Mouse (Mus musculus) liver, embryonic 14.5 days (tissue): Measurements from ENCODE around the gene Brms1l. TPM values are rescaled to one million over a fixed set of nuclear protein-coding genes. Genes with fewer than 3 reads are reported as not detected.
A peak's percentile ranks its signal among the peaks of the same experiment; 100 is the strongest.

Source experiments
- ATAC-seq: fragments of 200-750 bp; cut with Nextera tagmentation; 2 replicates; pipeline ENCODE4 v1.8.0; 2017; ENCODE audit warnings: moderate number of reproducible peaks, mild to moderate bottlenecking, moderate library complexity; ENCODE audit not compliant: insufficient read depth
- DNase-seq, 3 experiments: peaks; one replicate each; pipeline ENCODE4 v3.0.0-alpha.2; 2012 to 2013; ENCODE audit warnings: low read depth in 3 of 3, low spot score in 3 of 3
- H3K27ac ChIP-seq: fragments of 300-500 bp; sonication (generic); 2 replicates; pipeline ENCODE4 v1.5.1; 2014; ENCODE audit warnings: moderate library complexity, mild to moderate bottlenecking, control low read depth, inconsistent platforms
- H3K27me3 ChIP-seq: fragments of 300-500 bp; sonication (generic); 2 replicates; pipeline ENCODE4 v1.6.1; 2014; ENCODE audit warnings: mild to moderate bottlenecking, low read length, moderate library complexity; ENCODE audit not compliant: control insufficient read depth, insufficient read depth
- H3K36me3 ChIP-seq: fragments of 300-500 bp; sonication (generic); replicated peaks from 2 replicates; pipeline ENCODE4 v1.6.1; 2014; ENCODE audit warnings: low read depth; ENCODE audit not compliant: control insufficient read depth, insufficient read depth
- H3K4me1 ChIP-seq, 2 experiments: fragments of 200-500 bp in 1 of 2; fragments of 300-500 bp in 1 of 2; sonication (generic) in 1 of 2; replicated peaks; 2 replicates each; pipeline ENCODE4 v1.6.1; 2012 to 2014; ENCODE audit warnings: antibody characterized with exemption in 1 of 2, inconsistent platforms in 1 of 2, low read length in 1 of 2; ENCODE audit not compliant: control insufficient read depth in 2 of 2, insufficient read depth in 2 of 2
- H3K4me2 ChIP-seq: fragments of 300-500 bp; sonication (generic); 2 replicates; pipeline ENCODE4 v1.6.1; 2014; ENCODE audit warnings: low read depth, mild to moderate bottlenecking, control low read depth, moderate library complexity
- H3K4me3 ChIP-seq, 2 experiments: fragments of 200-500 bp in 1 of 2; fragments of 300-500 bp in 1 of 2; sonication (generic) in 1 of 2; 2 replicates each; pipeline ENCODE4 v1.5.1; 2012 to 2014; ENCODE audit warnings: low read depth in 2 of 2, low read length in 2 of 2, mild to moderate bottlenecking in 2 of 2, control low read depth in 1 of 2, inconsistent platforms in 1 of 2, moderate library complexity in 1 of 2; ENCODE audit not compliant: insufficient read depth in 1 of 2
- H3K9ac ChIP-seq: fragments of 300-500 bp; sonication (generic); replicated peaks from 2 replicates; pipeline ENCODE4 v1.6.1; 2014; ENCODE audit warnings: mild to moderate bottlenecking, control low read depth, moderate library complexity
- H3K9me3 ChIP-seq: fragments of 300-500 bp; sonication (generic); 2 replicates; pipeline ENCODE4 v1.6.1; 2016; ENCODE audit warnings: low read length, mixed read lengths; ENCODE audit not compliant: control insufficient read depth
- CTCF ChIP-seq: IDR thresholded peaks from 2 replicates; pipeline ENCODE4 v1.5.1; 2016; ENCODE audit warnings: antibody characterized with exemption, low read depth, control low read depth
- EP300 ChIP-seq: IDR thresholded peaks from 2 replicates; pipeline ENCODE4 v1.6.1; 2016; ENCODE audit warnings: antibody characterized with exemption, low read depth
- WGBS: fragments of 180-500 bp; shearing (Covaris S2); extraction: QIAGEN DNeasy Blood & Tissue Kit; methylation state at CpG from one replicate; pipeline ENCODE4 v1.1.7; 2014; ENCODE audit not compliant: insufficient replicate concordance; 5-methylcytosine and 5-hydroxymethylcytosine counted together
- polyA plus RNA-seq, 2 experiments: library from polyadenylated mRNA; depleted of rRNA in 1 of 2; stranded (reverse) in 1 of 2; unstranded in 1 of 2; fragments of >200 nt; fragmentation: Nextera tagmentation in 1 of 2; extraction: Ambion mirVana in 1 of 2; gene quantifications; 2 replicates each; pipeline versions ENCODE4 v1.2.1 to v1.2.3; 2012 to 2014

The Brms1l gene
- polyA plus RNA-seq, 2 experiments, result 11.1 to 19.0 TPM

- peaks cover 7% of the 10 kb centered on the region for H3K36me3 ChIP-seq
- no peaks in the 10 kb centered on the region for H3K27me3 ChIP-seq
- H3K9me3 ChIP-seq, result no peaks in the 10 kb centered on the region
- 0 out of 2 replicates have a peak overlapping the region, but pooled peaks have one; percentile 0 for H3K4me2 ChIP-seq
- H3K4me1 ChIP-seq, result peaks cover 10 to 13% of the 10 kb centered on the region in 2 experiments
- TF ChIP-seq EP300 (peak; percentile 83), CTCF (no peak)
- ATAC-seq (peak; percentile 95), DNase-seq (peak in 2 of 3 experiments; percentile 49 to 50)
- no peak overlapping the region for H3K9ac ChIP-seq
- no peak overlapping the region for H3K27ac ChIP-seq
- H3K4me3 ChIP-seq, result no peak overlapping the region
These were observed 14.5 kb downstream of the Brms1l start for GRCm38 (mm10) chr12:55850650-55851049.

- TF ChIP-seq EP300 (no peak), CTCF (no peak)
- peak; percentile 86 for ATAC-seq
- Histone ChIP-seq H3K36me3 (peaks cover 8% of the 10 kb centered on the region), H3K4me1 (peaks cover 11 to 24% of the 10 kb centered on the region in 2 experiments), H3K9ac (peak overlapping the region; percentile 31; the same call in 1 of the 2 replicates), H3K27me3 (no peaks in the 10 kb centered on the region), H3K9me3 (no peaks in the 10 kb centered on the region), H3K4me2 (peak overlapping the region; percentile 38), H3K27ac (peak overlapping the region; percentile 53), H3K4me3 (no peak overlapping the region)
- DNase-seq, result no peak
- 61% methylated on average over 17 of the region's 17 CpGs for whole genome bisulfite sequencing
These were observed 23.6 kb downstream of the Brms1l start for GRCm38 (mm10) chr12:55859409-55860349.

GRCm38 (mm10) chr12:55860631-55861030 lies 24.5 kb downstream of the Brms1l start:
- ATAC-seq (no peak), DNase-seq (no peak)
- Histone ChIP-seq H3K4me3 (no peak overlapping the region), H3K9me3 (no peaks in the 10 kb centered on the region), H3K27ac (peak overlapping the region; percentile 53), H3K4me1 (peaks cover 11 to 24% of the 10 kb centered on the region in 2 experiments), H3K27me3 (no peaks in the 10 kb centered on the region), H3K9ac (no peak overlapping the region; the same call in 1 of the 2 replicates), H3K36me3 (peaks cover 8% of the 10 kb centered on the region), H3K4me2 (no peak overlapping the region)
- no peak for TF ChIP-seq EP300
- TF ChIP-seq CTCF, result no peak
- WGBS, result 74% methylated on average over 7 of the region's 7 CpGs

GRCm38 (mm10) chr12:55867738-55868137 lies 31.6 kb downstream of the Brms1l start:
- ATAC-seq (peak; percentile 59; the same call in 1 of the 2 replicates), DNase-seq (no peak)
- H3K4me2 ChIP-seq, result no peak overlapping the region
- WGBS, result 34% methylated on average over 4 of the region's 4 CpGs
- TF ChIP-seq CTCF (no peak), EP300 (peak; percentile 62)
- H3K4me3 ChIP-seq, result no peak overlapping the region
- H3K9ac ChIP-seq, result no peak overlapping the region
- peaks cover 0 to 6% of the 10 kb centered on the region in 2 experiments; a peak in 2 of 4 replicates for H3K4me1 ChIP-seq
- peaks cover 13% of the 10 kb centered on the region for H3K36me3 ChIP-seq
- no peaks in the 10 kb centered on the region for H3K9me3 ChIP-seq
- no peak overlapping the region for H3K27ac ChIP-seq
- no peaks in the 10 kb centered on the region for H3K27me3 ChIP-seq

- WGBS, result 56% methylated on average over 5 of the region's 5 CpGs
- H3K36me3 ChIP-seq, result peaks cover 13% of the 10 kb centered on the region
These were observed 33.6 kb downstream of the Brms1l start for GRCm38 (mm10) chr12:55869622-55870322.

More at GRCm38 (mm10) chr12:55869622-55870322, 33.6 kb downstream of the Brms1l start:
- no peak overlapping the region for H3K27ac ChIP-seq
- no peak overlapping the region for H3K9ac ChIP-seq
- no peaks in the 10 kb centered on the region for H3K9me3 ChIP-seq
- TF ChIP-seq CTCF, result no peak
- no peak for TF ChIP-seq EP300
- no peaks in the 10 kb centered on the region for H3K27me3 ChIP-seq
- H3K4me2 ChIP-seq, result no peak overlapping the region
- no peak overlapping the region for H3K4me3 ChIP-seq
- DNase-seq (no peak), ATAC-seq (no peak)
- H3K4me1 ChIP-seq, result peaks cover 0 to 6% of the 10 kb centered on the region in 2 experiments; a peak in 2 of 4 replicates
